Mouse (Mus musculus) neural tube, embryonic 11.5 days (tissue): ENCODE measurements around the gene Lrsam1. TPM values are rescaled to one million over a fixed set of nuclear protein-coding genes. Genes with fewer than 3 reads are reported as not detected.

Source experiments
- ATAC-seq: fragments of 200-750 bp; cut with Nextera tagmentation; 2 replicates; pipeline ENCODE4 v1.8.0; 2017; ENCODE audit warnings: moderate number of reproducible peaks, mild to moderate bottlenecking, moderate TSS enrichment, moderate library complexity; ENCODE audit not compliant: insufficient read depth, low FRiP score, low TSS enrichment
- DNase-seq: peaks from one replicate; pipeline ENCODE4 v3.0.0-alpha.2; 2015; ENCODE audit warnings: low spot score
- H3K27ac ChIP-seq: fragments of 300-500 bp; sonication (generic); 2 replicates; pipeline ENCODE4 v1.5.1; 2014; ENCODE audit warnings: low read depth, mild to moderate bottlenecking, low read length
- H3K27me3 ChIP-seq: fragments of 300-500 bp; sonication (generic); 2 replicates; pipeline ENCODE4 v1.6.1; 2014; ENCODE audit warnings: mild to moderate bottlenecking, low read length, mixed read lengths; ENCODE audit not compliant: control insufficient read depth, insufficient read depth
- H3K36me3 ChIP-seq: fragments of 300-500 bp; sonication (generic); 2 replicates; pipeline ENCODE4 v1.6.1; 2014; ENCODE audit warnings: mild to moderate bottlenecking, low read length, moderate library complexity, mixed read lengths; ENCODE audit not compliant: control insufficient read depth, insufficient read depth
- H3K4me1 ChIP-seq: fragments of 300-500 bp; sonication (generic); 2 replicates; pipeline ENCODE4 v1.6.1; 2014; ENCODE audit warnings: low read length, mixed read lengths; ENCODE audit not compliant: control insufficient read depth, insufficient read depth
- H3K4me2 ChIP-seq: fragments of 300-500 bp; sonication (generic); 2 replicates; pipeline ENCODE4 v1.6.1; 2014; ENCODE audit warnings: low read depth, mild to moderate bottlenecking, moderate library complexity
- H3K4me3 ChIP-seq: fragments of 300-500 bp; sonication (generic); 2 replicates; pipeline ENCODE4 v1.5.1; 2014; ENCODE audit warnings: low read depth, low read length
- H3K9ac ChIP-seq: fragments of 300-500 bp; sonication (generic); 2 replicates; pipeline ENCODE4 v1.6.1; 2014; ENCODE audit warnings: mild to moderate bottlenecking, low read length
- H3K9me3 ChIP-seq: fragments of 300-500 bp; sonication (generic); 2 replicates; pipeline ENCODE4 v1.6.1; 2016; ENCODE audit warnings: low read length; ENCODE audit not compliant: control insufficient read depth
- WGBS: fragments of 180-500 bp; shearing (Covaris S2); extraction: QIAGEN DNeasy Blood & Tissue Kit; methylation state at CpG from one replicate; pipeline ENCODE4 v1.1.7; 2014; 5-methylcytosine and 5-hydroxymethylcytosine counted together
- polyA plus RNA-seq: library from polyadenylated mRNA; unstranded; fragments of >200 nt; fragmentation: Nextera tagmentation; extraction: Ambion mirVana; gene quantifications from 2 replicates; pipeline ENCODE4 v1.2.1, GENCODE M21; 2014

Gene Lrsam1
- polyA plus RNA-seq, 1 experiment from 2014 or later = 12.6 TPM

DNA sequence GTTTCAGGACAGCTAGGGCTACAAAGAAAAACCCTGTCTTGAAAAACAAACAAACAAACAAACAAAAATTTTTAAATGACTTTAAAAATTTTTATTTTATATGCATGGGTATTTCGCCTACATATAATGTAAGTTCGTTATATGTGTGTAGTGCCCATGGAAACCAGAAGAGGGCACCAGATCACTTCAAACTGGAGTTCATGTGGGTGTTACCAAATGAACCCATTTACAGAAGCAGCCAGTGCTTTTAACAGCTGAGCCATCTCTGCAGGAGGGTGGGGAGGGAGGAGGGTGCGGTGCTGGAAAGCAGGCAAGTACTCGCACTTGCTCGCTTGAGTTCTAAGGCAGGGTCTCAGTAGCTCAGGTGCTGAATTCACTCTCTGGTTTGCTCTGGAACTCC, 22.0 kb downstream of the Lrsam1 start:
- Histone ChIP-seq H3K4me1 (no peaks in the 10 kb centered on the region), H3K27me3 (no peaks in the 10 kb centered on the region), H3K4me3 (no peak overlapping the region), H3K27ac (no peak overlapping the region), H3K9me3 (no peaks in the 10 kb centered on the region), H3K36me3 (peaks cover 4% of the 10 kb centered on the region; the same call in 1 of the 2 replicates), H3K9ac (no peak overlapping the region), H3K4me2 (no peak overlapping the region)
- no peak for ATAC-seq
- no peak for DNase-seq
- WGBS = 64% methylated on average over 5 of the region's 5 CpGs

- Histone ChIP-seq H3K9me3 (no peaks in the 10 kb centered on the region), H3K4me2 (no peak overlapping the region), H3K4me1 (no peaks in the 10 kb centered on the region), H3K4me3 (no peak overlapping the region), H3K9ac (no peak overlapping the region), H3K27me3 (no peaks in the 10 kb centered on the region), H3K36me3 (peaks cover 4% of the 10 kb centered on the region; the same call in 1 of the 2 replicates), H3K27ac (no peak overlapping the region)
- ATAC-seq (no peak), DNase-seq (no peak)
- 89% methylated on average over 5 of the region's 5 CpGs for WGBS
Observed at GRCm38 (mm10) chr2:32938741-32939140, 22.7 kb downstream of the Lrsam1 start.

- DNase-seq (no peak), ATAC-seq (no peak)
- H3K4me2 ChIP-seq = no peak overlapping the region
- no peaks in the 10 kb centered on the region for H3K36me3 ChIP-seq
- H3K27me3 ChIP-seq = no peaks in the 10 kb centered on the region
- no peaks in the 10 kb centered on the region for H3K9me3 ChIP-seq
- H3K4me1 ChIP-seq = no peaks in the 10 kb centered on the region
- H3K9ac ChIP-seq = no peak overlapping the region
- 80% methylated on average over 7 of the region's 7 CpGs for WGBS
- H3K27ac ChIP-seq = no peak overlapping the region
- no peak overlapping the region for H3K4me3 ChIP-seq
Observed at GRCm38 (mm10) chr2:32931730-32932129, 29.7 kb downstream of the Lrsam1 start.

GRCm38 (mm10) chr2:32928947-32929829, 32.2 kb downstream of the Lrsam1 start:
- Histone ChIP-seq H3K9me3 (no peaks in the 10 kb centered on the region), H3K4me1 (no peaks in the 10 kb centered on the region), H3K9ac (no peak overlapping the region), H3K27ac (no peak overlapping the region), H3K4me3 (no peak overlapping the region), H3K4me2 (no peak overlapping the region), H3K36me3 (no peaks in the 10 kb centered on the region), H3K27me3 (no peaks in the 10 kb centered on the region)
- WGBS = 91% methylated on average over 19 of the region's 19 CpGs
- no peak for ATAC-seq
- DNase-seq = no peak

GRCm38 (mm10) chr2:32928235-32928946, 33.0 kb downstream of the Lrsam1 start:
- WGBS = 30% methylated on average over 10 of the region's 10 CpGs
- ATAC-seq = no peak
- Histone ChIP-seq H3K9me3 (no peaks in the 10 kb centered on the region), H3K27ac (no peak overlapping the region), H3K4me2 (no peak overlapping the region), H3K27me3 (no peaks in the 10 kb centered on the region), H3K36me3 (no peaks in the 10 kb centered on the region; the same call in 1 of the 2 replicates), H3K4me1 (no peaks in the 10 kb centered on the region), H3K9ac (no peak overlapping the region), H3K4me3 (no peak overlapping the region)
- DNase-seq = peak; percentile 68

- Histone ChIP-seq H3K4me2 (no peak overlapping the region), H3K36me3 (peaks cover 5% of the 10 kb centered on the region; the same call in 1 of the 2 replicates), H3K9ac (no peak overlapping the region), H3K27me3 (no peaks in the 10 kb centered on the region), H3K9me3 (no peaks in the 10 kb centered on the region), H3K4me3 (no peak overlapping the region), H3K4me1 (no peaks in the 10 kb centered on the region), H3K27ac (no peak overlapping the region)
- DNase-seq = no peak
- no peak for ATAC-seq
- 82% methylated on average over 15 of the region's 15 CpGs for WGBS
Observed at GRCm38 (mm10) chr2:32927624-32928234, 33.7 kb downstream of the Lrsam1 start.

GRCm38 (mm10) chr2:32926330-32927075, 34.9 kb downstream of the Lrsam1 start:
- Histone ChIP-seq H3K36me3 (peaks cover 13% of the 10 kb centered on the region; the same call in 1 of the 2 replicates), H3K9me3 (no peaks in the 10 kb centered on the region), H3K27ac (no peak overlapping the region), H3K4me1 (no peaks in the 10 kb centered on the region), H3K4me2 (no peak overlapping the region), H3K27me3 (no peaks in the 10 kb centered on the region), H3K4me3 (no peak overlapping the region), H3K9ac (no peak overlapping the region)
- 91% methylated on average over 11 of the region's 12 CpGs for WGBS
- ATAC-seq = no peak
- DNase-seq = no peak

DNA sequence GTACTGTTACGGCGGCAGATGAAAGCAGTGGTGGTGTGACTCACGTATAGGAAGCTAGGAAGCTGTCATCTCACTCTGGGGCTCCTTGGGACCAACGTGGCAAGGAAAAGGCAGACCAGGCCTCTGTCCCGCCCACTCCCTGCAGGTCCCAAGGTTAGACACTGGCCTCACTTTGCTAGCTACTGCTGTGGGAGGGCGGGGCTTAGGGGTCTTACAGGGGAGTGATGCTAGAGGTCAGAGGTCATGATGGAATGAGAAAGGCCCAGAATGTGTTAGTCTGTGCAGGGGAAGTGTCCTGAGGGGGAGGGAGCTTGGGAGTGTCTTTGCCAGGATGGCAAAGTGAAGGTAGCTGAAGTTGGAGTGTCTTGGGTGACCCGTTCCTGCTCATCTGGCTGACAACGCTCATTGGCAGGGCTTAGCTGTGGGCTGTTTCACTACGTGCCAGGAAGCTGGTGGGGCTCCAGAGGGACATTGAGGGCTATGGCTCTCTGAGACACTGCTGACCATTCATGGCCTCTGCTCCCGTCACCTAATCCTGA, 37.0 kb downstream of the Lrsam1 start:
- no peak overlapping the region for H3K27ac ChIP-seq
- H3K4me1 ChIP-seq = no peaks in the 10 kb centered on the region
- no peak for DNase-seq
- no peak for ATAC-seq
- no peak overlapping the region for H3K4me2 ChIP-seq
- H3K4me3 ChIP-seq = no peak overlapping the region
- H3K9ac ChIP-seq = no peak overlapping the region
- H3K27me3 ChIP-seq = no peaks in the 10 kb centered on the region
- WGBS = 79% methylated on average over 10 of the region's 10 CpGs
- H3K36me3 ChIP-seq = peaks cover 17% of the 10 kb centered on the region; the same call in 1 of the 2 replicates
- H3K9me3 ChIP-seq = no peaks in the 10 kb centered on the region
